Mouse (Mus musculus) embryonic facial prominence, embryonic 11.5 days (tissue): ENCODE measurements at regions not wholly inside any gene's neighbourhood (a gene's known extent, or its start where the extent isn't known, plus 50 kb on each side); places are given as distances from the start of the nearest gene placed in this dataset.

Experiments used
- ATAC-seq: fragments of 200-750 bp; cut with Nextera tagmentation; replicated peaks from 2 replicates; pipeline ENCODE4 v1.8.0; 2017; ENCODE audit warnings: low read depth; ENCODE audit not compliant: insufficient number of reproducible peaks, low FRiP score, low TSS enrichment
- DNase-seq: peaks from one replicate; pipeline ENCODE4 v3.0.0-alpha.2; 2015; ENCODE audit warnings: low spot score
- H3K27ac ChIP-seq: fragments of 300-500 bp; sonication (generic); replicated peaks from 2 replicates; pipeline ENCODE4 v1.5.1; 2014; ENCODE audit warnings: mild to moderate bottlenecking, low read depth, low read length, control low read depth
- H3K27me3 ChIP-seq: fragments of 300-500 bp; sonication (generic); 2 replicates; pipeline ENCODE4 v1.6.1; 2014; ENCODE audit warnings: mild to moderate bottlenecking, low read length, moderate library complexity, mixed read lengths; ENCODE audit not compliant: control insufficient read depth, insufficient read depth
- H3K36me3 ChIP-seq: fragments of 300-500 bp; sonication (generic); replicated peaks from 2 replicates; pipeline ENCODE4 v1.6.1; 2014; ENCODE audit warnings: low read depth, mild to moderate bottlenecking, low read length, moderate library complexity, mixed read lengths; ENCODE audit not compliant: control insufficient read depth, insufficient read depth
- H3K4me1 ChIP-seq: fragments of 300-500 bp; sonication (generic); 2 replicates; pipeline ENCODE4 v1.6.1; 2014; ENCODE audit warnings: low read length, mixed read lengths; ENCODE audit not compliant: control insufficient read depth, insufficient read depth
- H3K4me2 ChIP-seq: fragments of 300-500 bp; sonication (generic); 2 replicates; pipeline ENCODE4 v1.6.1; 2014; ENCODE audit warnings: low read depth, mild to moderate bottlenecking, control low read depth, low read length, moderate library complexity
- H3K4me3 ChIP-seq: fragments of 300-500 bp; sonication (generic); 2 replicates; pipeline ENCODE4 v1.5.1; 2014; ENCODE audit warnings: low read depth, low read length, control low read depth
- H3K9ac ChIP-seq: fragments of 300-500 bp; sonication (generic); replicated peaks from 2 replicates; pipeline ENCODE4 v1.6.1; 2014; ENCODE audit warnings: mild to moderate bottlenecking, control low read depth, low read length
- H3K9me3 ChIP-seq: fragments of 300-500 bp; sonication (generic); replicated peaks from 2 replicates; pipeline ENCODE4 v1.6.1; 2016; ENCODE audit warnings: mild to moderate bottlenecking, low read length, inconsistent platforms, mixed read lengths; ENCODE audit not compliant: control insufficient read depth
- WGBS: fragments of 180-500 bp; shearing (Covaris S2); extraction: QIAGEN DNeasy Blood & Tissue Kit; methylation state at CpG from one replicate; pipeline ENCODE4 v1.1.7; 2014; 5-methylcytosine and 5-hydroxymethylcytosine counted together

DNA sequence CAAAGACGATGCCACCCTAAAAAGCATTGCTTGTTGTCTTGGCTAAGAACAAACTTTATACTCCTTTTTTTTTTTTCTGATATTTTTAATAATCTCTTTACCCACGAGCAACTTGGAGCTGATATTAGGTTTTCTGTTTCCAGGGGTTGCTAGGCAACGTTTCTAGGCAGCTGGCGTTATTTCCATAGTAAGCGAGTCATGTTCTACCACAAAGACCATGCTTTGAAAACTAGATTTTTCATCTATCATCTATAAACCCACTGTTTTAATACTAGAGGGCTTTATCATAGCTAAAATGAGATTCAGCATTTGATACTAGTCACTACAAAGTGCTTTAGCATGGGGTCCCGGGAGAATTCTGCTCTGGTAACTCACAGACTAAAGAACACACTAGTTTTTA, 358.1 kb downstream of the Sec23a start:
- DNase-seq (no peak), ATAC-seq (no peak)
- no peak overlapping the region for H3K4me3 ChIP-seq
- H3K27ac ChIP-seq: no peak overlapping the region
- H3K36me3 ChIP-seq: no peaks in the 10 kb centered on the region
- no peak overlapping the region for H3K9ac ChIP-seq
- no peaks in the 10 kb centered on the region for H3K9me3 ChIP-seq
- 79% methylated on average over 6 of the region's 6 CpGs for WGBS
- no peaks in the 10 kb centered on the region for H3K27me3 ChIP-seq
- no peak overlapping the region for H3K4me2 ChIP-seq
- no peaks in the 10 kb centered on the region for H3K4me1 ChIP-seq

- WGBS: 78% methylated on average over 6 of the region's 6 CpGs
- Histone ChIP-seq H3K27me3 (no peaks in the 10 kb centered on the region), H3K9me3 (no peaks in the 10 kb centered on the region), H3K4me2 (no peak overlapping the region), H3K27ac (no peak overlapping the region), H3K9ac (no peak overlapping the region), H3K36me3 (no peaks in the 10 kb centered on the region), H3K4me3 (no peak overlapping the region), H3K4me1 (no peaks in the 10 kb centered on the region)
- no peak for ATAC-seq
- DNase-seq: no peak
Observed at GRCm38 (mm10) chr12:58653222-58653621, 358.6 kb downstream of the Sec23a start.

DNA sequence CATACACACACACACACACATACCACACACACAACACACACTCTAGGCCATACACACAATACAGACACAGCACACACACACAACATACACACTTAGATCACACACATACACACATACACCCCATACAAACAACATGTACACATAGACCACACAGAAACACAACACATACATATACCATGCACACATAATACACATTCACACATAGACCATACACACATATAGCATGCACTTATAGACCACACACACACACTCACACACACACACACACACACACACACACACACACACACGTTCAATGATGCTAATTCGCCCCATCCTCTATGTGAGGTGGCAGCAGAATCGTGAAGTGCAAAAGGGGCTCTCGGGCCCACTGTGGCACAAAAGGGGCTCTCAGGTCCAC, 359.1 kb downstream of the Sec23a start:
- Histone ChIP-seq H3K9ac (no peak overlapping the region), H3K9me3 (no peaks in the 10 kb centered on the region), H3K4me1 (no peaks in the 10 kb centered on the region), H3K27me3 (no peaks in the 10 kb centered on the region), H3K4me3 (no peak overlapping the region), H3K36me3 (no peaks in the 10 kb centered on the region), H3K4me2 (no peak overlapping the region), H3K27ac (no peak overlapping the region)
- ATAC-seq (no peak), DNase-seq (no peak)
- 83% methylated on average over 4 of the region's 4 CpGs for WGBS

- H3K36me3 ChIP-seq: no peaks in the 10 kb centered on the region
- DNase-seq (no peak), ATAC-seq (no peak)
- no peak overlapping the region for H3K27ac ChIP-seq
- H3K4me3 ChIP-seq: no peak overlapping the region
- H3K4me2 ChIP-seq: no peak overlapping the region
- WGBS: 59% methylated on average over 4 of the region's 4 CpGs
- no peaks in the 10 kb centered on the region for H3K27me3 ChIP-seq
- H3K9ac ChIP-seq: no peak overlapping the region
- no peaks in the 10 kb centered on the region for H3K9me3 ChIP-seq
- H3K4me1 ChIP-seq: no peaks in the 10 kb centered on the region
Observed at GRCm38 (mm10) chr12:58648322-58648721, 363.5 kb downstream of the Sec23a start.

DNA sequence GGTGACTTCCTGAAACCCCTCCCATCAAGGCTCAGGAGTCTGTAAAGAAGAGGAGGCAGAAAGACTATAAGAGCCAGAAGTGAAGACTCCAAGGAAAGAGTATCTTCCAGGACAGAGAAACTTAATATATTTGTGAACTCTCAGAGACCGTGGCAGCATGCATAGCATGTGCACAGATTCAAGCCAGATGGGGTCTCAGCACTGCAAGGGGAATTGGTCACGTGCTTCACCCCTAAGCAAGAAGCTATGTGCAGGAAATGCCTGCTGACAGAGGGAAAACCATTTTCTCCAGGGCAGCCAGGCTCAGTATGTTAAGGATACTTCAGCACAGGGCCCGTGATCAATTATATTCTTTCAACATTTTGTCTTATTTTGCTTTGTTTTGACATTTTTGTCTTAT, 368.0 kb downstream of the Sec23a start:
- no peak overlapping the region for H3K4me3 ChIP-seq
- ATAC-seq (peak; percentile 81), DNase-seq (peak; percentile 88)
- no peaks in the 10 kb centered on the region for H3K27me3 ChIP-seq
- H3K4me1 ChIP-seq: no peaks in the 10 kb centered on the region
- H3K4me2 ChIP-seq: no peak overlapping the region
- no peak overlapping the region for H3K9ac ChIP-seq
- no peak overlapping the region for H3K27ac ChIP-seq
- H3K36me3 ChIP-seq: no peaks in the 10 kb centered on the region
- WGBS: 26% methylated on average over 3 of the region's 3 CpGs
- no peaks in the 10 kb centered on the region for H3K9me3 ChIP-seq

- Histone ChIP-seq H3K27ac (no peak overlapping the region), H3K9me3 (no peaks in the 10 kb centered on the region), H3K4me2 (no peak overlapping the region), H3K27me3 (no peaks in the 10 kb centered on the region), H3K4me1 (no peaks in the 10 kb centered on the region), H3K4me3 (no peak overlapping the region), H3K9ac (no peak overlapping the region), H3K36me3 (no peaks in the 10 kb centered on the region)
- DNase-seq (peak; percentile 71), ATAC-seq (0 out of 2 replicates have a peak, but pooled peaks have one; percentile 73)
- WGBS: 44% methylated on average over 1 of the region's 1 CpGs
Observed at GRCm38 (mm10) chr12:58639478-58639877, 370.4 kb upstream of the Clec14a start.

GRCm38 (mm10) chr12:58638260-58638659, 369.2 kb upstream of the Clec14a start:
- H3K4me1 ChIP-seq: no peaks in the 10 kb centered on the region
- H3K9me3 ChIP-seq: no peaks in the 10 kb centered on the region
- no peaks in the 10 kb centered on the region for H3K27me3 ChIP-seq
- no peaks in the 10 kb centered on the region for H3K36me3 ChIP-seq
- DNase-seq: peak; percentile 23
- 71% methylated on average over 3 of the region's 3 CpGs for WGBS
- no peak for ATAC-seq
- no peak overlapping the region for H3K4me2 ChIP-seq
- no peak overlapping the region for H3K9ac ChIP-seq
- H3K27ac ChIP-seq: no peak overlapping the region
- H3K4me3 ChIP-seq: no peak overlapping the region

DNA sequence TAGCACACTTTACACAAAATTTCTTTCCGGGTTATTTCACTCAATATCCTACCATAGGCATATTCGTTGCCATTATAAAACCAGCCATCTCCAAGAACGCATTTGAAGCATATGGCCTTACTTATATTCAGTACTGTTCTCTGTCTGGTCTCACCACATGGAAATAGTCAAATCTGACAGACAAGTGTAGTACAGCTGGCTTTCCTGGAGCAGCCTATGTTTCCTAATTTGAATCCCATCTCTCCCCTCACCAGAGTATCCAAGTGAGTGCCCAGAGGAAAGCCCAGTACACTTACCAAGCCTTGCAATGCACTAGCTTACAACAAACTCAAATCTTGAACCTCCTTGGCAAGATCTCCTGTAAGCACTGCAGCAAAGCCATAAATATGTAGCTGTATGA, 363.4 kb upstream of the Clec14a start:
- Histone ChIP-seq H3K4me2 (no peak overlapping the region), H3K4me3 (no peak overlapping the region), H3K36me3 (no peaks in the 10 kb centered on the region), H3K27me3 (no peaks in the 10 kb centered on the region), H3K9me3 (no peaks in the 10 kb centered on the region), H3K27ac (no peak overlapping the region), H3K4me1 (no peaks in the 10 kb centered on the region), H3K9ac (no peak overlapping the region)
- DNase-seq (peak; percentile 45), ATAC-seq (no peak; the same call in 1 of the 2 replicates)
- 60% methylated on average over 3 of the region's 3 CpGs for WGBS
